Mouse (Mus musculus): ENCODE results near the gene Ttf2.

Ttf2 gene

GRCm38 (mm10) chr3:100969176-100969917 is at the start of gene Ttf2:
Gene Ttf2 (minus strand): TSS chr3:100969663.
- DNase-seq (ENCODE audit: extremely low read depth, low read depth, low spot score) = peak; percentile 42

- DNase-seq (ENCODE audit: extremely low read depth, low read depth, low spot score) = no peak
These were observed 49.0 kb upstream of the Ttf2 start for GRCm38 (mm10) chr3:101018494-101018893.

DNA sequence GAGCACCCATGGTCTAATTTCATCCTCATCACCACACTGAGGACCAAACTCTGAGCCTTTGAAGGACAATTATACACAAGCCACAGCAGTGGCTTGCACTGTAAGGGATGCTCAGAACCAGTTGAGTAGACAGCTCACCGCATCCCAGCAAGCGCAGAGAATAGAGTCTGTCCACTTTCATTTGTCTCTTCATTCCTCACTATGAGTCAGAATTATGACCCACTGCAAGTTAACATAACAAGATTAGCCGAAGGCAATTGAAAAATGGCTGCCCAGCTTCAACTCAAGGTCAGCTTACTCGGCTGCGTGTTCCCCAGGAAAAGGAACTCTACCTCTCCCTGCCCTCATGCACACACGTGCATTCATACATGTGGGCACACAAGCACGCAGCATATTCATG is 46.6 kb upstream of the Ttf2 start:
- DNase-seq (ENCODE audit: extremely low read depth, low read depth, low spot score) = no peak

- DNase-seq (ENCODE audit: extremely low read depth, low read depth, low spot score) = no peak
These were observed 45.8 kb upstream of the Ttf2 start for GRCm38 (mm10) chr3:101015254-101015653.

DNA sequence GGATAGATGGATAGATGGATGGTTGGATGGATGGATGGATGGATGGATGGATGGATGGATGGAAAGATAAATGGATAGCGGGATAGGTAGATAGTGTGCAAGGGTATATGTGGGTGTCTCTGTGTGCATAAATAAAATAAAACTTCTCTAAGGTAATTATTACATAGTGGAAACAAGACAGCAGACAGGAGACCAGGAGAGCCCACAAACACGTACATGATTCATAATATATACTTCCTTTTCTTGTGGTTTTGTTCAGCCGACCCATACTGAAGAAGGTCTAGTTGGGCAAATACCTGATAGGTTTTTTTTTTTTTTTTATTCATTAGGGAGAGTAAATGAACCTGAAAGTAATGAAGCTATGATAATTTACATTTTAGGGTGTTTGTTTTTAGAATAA is 44.1 kb upstream of the Ttf2 start:
- DNase-seq (ENCODE audit: extremely low read depth, low read depth, low spot score) = no peak

DNA sequence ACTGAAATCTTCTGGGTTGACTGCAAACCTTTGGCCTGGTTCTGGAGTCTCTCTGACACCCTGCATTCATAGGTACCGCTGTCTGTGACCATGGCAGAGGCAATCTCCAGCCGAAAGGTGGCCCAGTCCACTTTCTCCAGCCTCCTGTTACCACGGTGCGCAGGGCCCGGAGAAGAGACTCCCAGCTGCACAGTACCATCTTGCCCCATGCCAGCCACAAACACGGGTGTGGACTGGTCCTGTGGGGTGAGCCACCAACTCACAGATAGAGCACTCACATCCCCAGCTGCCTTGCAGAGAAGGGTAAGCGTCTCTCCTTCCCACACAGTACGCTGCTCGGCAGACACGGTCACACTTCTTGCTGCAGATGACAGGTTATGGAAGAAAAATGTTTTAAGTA is 43.5 kb upstream of the Ttf2 start:
- DNase-seq (ENCODE audit: extremely low read depth, low read depth, low spot score) = no peak

- DNase-seq (ENCODE audit: extremely low read depth, low read depth, low spot score) = no peak
These were observed 43.1 kb upstream of the Ttf2 start for GRCm38 (mm10) chr3:101012597-101012996.

GRCm38 (mm10) chr3:101012131-101012571 is 42.7 kb upstream of the Ttf2 start:
- no peak for DNase-seq (ENCODE audit: extremely low read depth, low read depth, low spot score)

DNA sequence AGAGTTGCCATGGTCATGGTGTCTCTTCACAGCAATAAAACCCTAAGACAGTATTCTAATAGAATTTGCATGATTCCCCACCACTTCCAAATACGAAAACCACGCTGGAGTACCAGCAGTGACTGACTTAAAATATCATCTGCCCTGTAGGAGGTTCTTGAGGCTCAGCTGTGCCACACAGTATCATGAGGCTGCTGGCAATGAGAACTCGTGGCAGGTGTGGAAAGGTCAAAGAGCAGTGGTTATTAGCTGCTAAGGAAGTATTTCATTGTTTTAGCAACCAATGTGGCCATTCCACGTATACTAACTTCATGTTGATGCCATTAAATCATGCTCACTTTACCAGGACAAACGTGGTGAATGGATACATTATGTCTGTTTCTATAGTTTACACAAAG is 41.7 kb upstream of the Ttf2 start:
- no peak for DNase-seq (ENCODE audit: extremely low read depth, low read depth, low spot score)

DNA sequence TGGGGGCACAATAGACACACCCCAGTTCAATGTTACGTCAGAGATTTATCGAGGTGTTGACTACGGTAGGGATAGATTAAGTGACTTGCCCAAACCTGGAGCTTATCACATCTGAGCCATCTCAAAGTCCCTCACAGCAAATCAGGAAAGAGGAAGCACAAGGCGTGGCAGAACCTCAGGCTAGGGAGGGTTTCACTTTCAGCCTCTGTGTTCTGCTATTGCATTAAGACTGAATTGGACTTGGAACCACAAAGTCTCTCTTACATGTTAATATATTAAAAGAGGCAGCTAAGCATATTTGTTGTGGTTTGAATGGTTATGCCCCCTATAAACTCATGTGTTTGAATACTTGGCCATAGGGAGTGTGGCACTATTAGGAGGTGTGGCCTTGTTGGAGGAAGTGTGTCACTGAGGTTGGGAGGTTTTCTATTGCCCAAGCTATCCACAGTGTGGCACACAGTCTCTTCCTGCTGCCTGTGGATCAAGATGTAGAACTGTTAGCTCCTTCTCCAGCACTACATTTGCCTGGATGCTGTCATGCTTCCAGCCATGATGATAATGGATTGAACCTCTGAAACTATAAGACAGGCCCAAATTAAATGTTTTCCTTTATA is 41.2 kb upstream of the Ttf2 start:
- DNase-seq (ENCODE audit: extremely low read depth, low read depth, low spot score) = no peak

GRCm38 (mm10) chr3:101007112-101007782 is 37.8 kb upstream of the Ttf2 start:
- no peak for DNase-seq (ENCODE audit: extremely low read depth, low read depth, low spot score)

DNA sequence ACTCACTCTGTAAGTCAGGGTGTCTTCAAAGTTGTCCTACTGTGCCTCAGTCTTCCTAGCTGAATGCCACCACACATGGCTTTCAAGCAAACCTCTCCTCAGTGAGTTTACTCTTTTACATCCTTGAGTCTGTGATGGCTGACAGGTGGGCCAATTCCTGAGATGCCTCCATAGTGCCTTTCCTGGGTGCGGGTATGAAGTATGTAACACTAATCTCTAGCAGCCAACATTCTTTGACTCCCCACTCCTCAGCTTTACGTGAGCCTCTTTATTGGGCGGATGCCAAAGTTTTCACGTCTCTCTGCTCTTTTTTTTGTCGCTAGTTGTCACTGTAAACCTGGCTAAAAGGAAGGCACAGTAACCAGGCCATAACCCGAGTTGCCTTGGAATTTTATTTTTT is 35.9 kb upstream of the Ttf2 start:
- DNase-seq (ENCODE audit: extremely low read depth, low read depth, low spot score) = no peak

- DNase-seq (ENCODE audit: extremely low read depth, low read depth, low spot score) = no peak
These were observed 34.3 kb upstream of the Ttf2 start for GRCm38 (mm10) chr3:101003575-101004356.

GRCm38 (mm10) chr3:100999732-101000131 is 30.3 kb upstream of the Ttf2 start:
- DNase-seq (ENCODE audit: extremely low read depth, low read depth, low spot score) = no peak

- DNase-seq (ENCODE audit: extremely low read depth, low read depth, low spot score) = no peak
These were observed 29.5 kb upstream of the Ttf2 start for GRCm38 (mm10) chr3:100998904-100999340.

GRCm38 (mm10) chr3:100997785-100998570 is 28.5 kb upstream of the Ttf2 start:
- no peak for DNase-seq (ENCODE audit: extremely low read depth, low read depth, low spot score)

DNA sequence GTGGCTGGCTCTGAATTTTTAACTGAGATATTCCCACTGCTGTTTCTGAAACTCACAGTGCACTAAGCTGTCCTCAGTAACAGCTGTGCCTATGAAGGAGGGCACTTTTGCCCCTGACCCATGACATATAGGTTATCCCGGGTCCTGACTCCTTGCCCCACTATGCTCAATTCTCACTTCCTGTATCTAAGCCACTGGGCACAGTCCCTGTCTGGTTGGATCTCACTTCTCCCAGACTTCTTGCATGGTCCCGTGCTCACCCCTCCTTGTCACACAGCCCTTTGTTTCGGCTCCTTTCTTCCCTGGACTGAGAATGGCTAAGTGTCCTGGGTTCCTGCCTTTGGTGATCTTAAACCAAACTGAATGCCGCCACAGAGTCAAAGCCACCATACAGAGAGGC is 24.8 kb upstream of the Ttf2 start:
- no peak for DNase-seq (ENCODE audit: extremely low read depth, low read depth, low spot score)

- DNase-seq (ENCODE audit: extremely low read depth, low read depth, low spot score) = no peak
These were observed 24.3 kb upstream of the Ttf2 start for GRCm38 (mm10) chr3:100993718-100994117.

- DNase-seq (ENCODE audit: extremely low read depth, low read depth, low spot score) = no peak
These were observed 23.7 kb upstream of the Ttf2 start for GRCm38 (mm10) chr3:100993158-100993557.

- no peak for DNase-seq (ENCODE audit: extremely low read depth, low read depth, low spot score)
These were observed 20.8 kb upstream of the Ttf2 start for GRCm38 (mm10) chr3:100990231-100990630.

GRCm38 (mm10) chr3:100989417-100989816 is 20.0 kb upstream of the Ttf2 start:
- no peak for DNase-seq (ENCODE audit: extremely low read depth, low read depth, low spot score)

All from fat pad, adult 2 months (tissue).